Mouse (Mus musculus) myocyte (in vitro differentiated cells): ENCODE data around the gene Gm9913. TPM values are rescaled to one million over a fixed set of nuclear protein-coding genes. Genes with fewer than 3 reads are reported as not detected.

ENCODE experiments used
- H3K27me3 ChIP-seq: one replicate; pipeline ENCODE4 v1.6.1; 2011; ENCODE audit not compliant: control insufficient read depth, insufficient read depth, insufficient read length
- H3K36me3 ChIP-seq: one replicate; pipeline ENCODE4 v1.6.1; 2011; ENCODE audit not compliant: control insufficient read depth, insufficient read depth
- H3K4me2 ChIP-seq: one replicate; pipeline ENCODE4 v1.6.1; 2011; ENCODE audit warnings: low read depth, control low read depth
- H3K4me3 ChIP-seq: one replicate; pipeline ENCODE4 v1.5.1; 2011; ENCODE audit warnings: mild to moderate bottlenecking, control low read depth, moderate library complexity
- H3K79me2 ChIP-seq: one replicate; pipeline ENCODE4 v1.6.1; 2011; ENCODE audit not compliant: control insufficient read depth, insufficient read depth
- H3ac ChIP-seq: one replicate; pipeline ENCODE4 v1.6.1; 2011; ENCODE audit not compliant: control insufficient read depth, insufficient read length
- CEBPB ChIP-seq: IDR thresholded peaks from 2 replicates; pipeline ENCODE4 v1.6.1; 2011; ENCODE audit warnings: mild to moderate bottlenecking, moderate library complexity; ENCODE audit not compliant: poor library complexity, insufficient read depth, severe bottlenecking
- E2F4 ChIP-seq: IDR thresholded peaks from one replicate; pipeline ENCODE4 v1.6.1; 2011; ENCODE audit warnings: mild to moderate bottlenecking, control low read depth, moderate library complexity; ENCODE audit not compliant: insufficient read depth
- MAX ChIP-seq: IDR thresholded peaks from one replicate; pipeline ENCODE4 v1.6.1; 2011; ENCODE audit warnings: low read depth, mild to moderate bottlenecking, control low read depth
- MYOD1 ChIP-seq, 3 experiments: IDR thresholded peaks; one replicate each; pipeline ENCODE4 v1.6.1; 2011; ENCODE audit warnings: control low read depth in 2 of 3, low read depth in 2 of 3, mild to moderate bottlenecking in 2 of 3, moderate library complexity in 1 of 3; ENCODE audit not compliant: insufficient read length in 2 of 3, control insufficient read depth in 1 of 3
- MYOG ChIP-seq, 3 experiments: IDR thresholded peaks; one replicate each; pipeline ENCODE4 v1.6.1; 2011; ENCODE audit warnings: control low read depth in 2 of 3, low read depth in 2 of 3, mild to moderate bottlenecking in 2 of 3; ENCODE audit not compliant: insufficient read length in 2 of 3, control insufficient read depth in 1 of 3, insufficient read depth in 1 of 3
- POLR2A ChIP-seq: IDR thresholded peaks from one replicate; pipeline ENCODE4 v1.6.1; 2011; ENCODE audit warnings: low read depth, mild to moderate bottlenecking, control low read depth, moderate library complexity; ENCODE audit not compliant: insufficient read length
- POLR2AphosphoS2 ChIP-seq: IDR thresholded peaks from one replicate; pipeline ENCODE4 v1.6.1; 2011; ENCODE audit warnings: low read depth, control low read depth; ENCODE audit not compliant: insufficient read length
- REST ChIP-seq: IDR thresholded peaks from one replicate; pipeline ENCODE4 v1.6.1; 2011; ENCODE audit warnings: mild to moderate bottlenecking, control low read depth, moderate library complexity; ENCODE audit not compliant: insufficient read depth, insufficient read length
- SRF ChIP-seq: IDR thresholded peaks from one replicate; pipeline ENCODE4 v1.6.1; 2011; ENCODE audit warnings: low read depth; ENCODE audit not compliant: control insufficient read depth, insufficient read length
- TCF12 ChIP-seq: IDR thresholded peaks from one replicate; pipeline ENCODE4 v1.6.1; 2011; ENCODE audit warnings: mild to moderate bottlenecking, control low read depth; ENCODE audit not compliant: poor library complexity, insufficient read depth, severe bottlenecking
- TCF3 ChIP-seq: IDR thresholded peaks from one replicate; pipeline ENCODE4 v1.6.1; 2011; ENCODE audit warnings: low read depth, control low read depth; ENCODE audit not compliant: insufficient read length
- USF1 ChIP-seq: IDR thresholded peaks from one replicate; pipeline ENCODE4 v1.6.1; 2011; ENCODE audit warnings: low read depth, mild to moderate bottlenecking, control low read depth, moderate library complexity
- polyA plus RNA-seq: library from polyadenylated mRNA; unstranded; fragments of >200 nt; fragmentation: generic; extraction: Trizol; gene quantifications from one replicate; pipeline ENCODE4 v1.2.1, GENCODE M21; 2012; ENCODE audit warnings: missing spikeins

Gm9913 gene
- polyA plus RNA-seq, 1 experiment = 0.37 TPM

DNA sequence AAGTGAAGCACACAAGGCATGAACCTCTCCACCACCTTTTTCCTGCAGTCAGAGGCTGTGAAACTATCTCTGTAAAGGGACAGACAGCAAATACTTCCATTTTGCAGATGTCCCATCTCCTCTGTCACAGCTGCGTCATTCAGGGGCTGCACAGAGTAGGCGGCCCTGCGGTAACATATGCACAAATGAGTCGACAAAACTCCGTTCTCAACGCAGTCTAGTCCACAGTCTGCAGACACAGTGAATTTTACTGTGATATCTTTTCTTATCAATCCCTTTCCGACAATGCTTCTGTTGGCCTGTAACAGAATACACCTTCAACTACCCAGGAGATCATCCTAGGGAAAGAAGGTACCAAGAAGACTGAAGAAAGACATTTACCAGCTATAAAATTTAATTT, 6.7 kb upstream of the Gm9913 start:
- Histone ChIP-seq H3K79me2 (peaks cover 84% of the 10 kb centered on the region), H3K27me3 (no peaks in the 10 kb centered on the region), H3K4me2 (no peak overlapping the region), H3K36me3 (peaks cover 7% of the 10 kb centered on the region), H3K4me3 (no peak overlapping the region), H3ac (no peak overlapping the region)
- TF ChIP-seq POLR2A = no peak
- no peak for TF ChIP-seq REST
- TF ChIP-seq USF1 = no peak
- no peak for TF ChIP-seq MYOG (IDR thresholded peaks at IDR 0.05; ENCODE audit: control insufficient read depth in 1 of 3, insufficient read depth in 1 of 3, insufficient read length in 2 of 3, low read depth in 2 of 3)
- no peak for TF ChIP-seq MAX

DNA sequence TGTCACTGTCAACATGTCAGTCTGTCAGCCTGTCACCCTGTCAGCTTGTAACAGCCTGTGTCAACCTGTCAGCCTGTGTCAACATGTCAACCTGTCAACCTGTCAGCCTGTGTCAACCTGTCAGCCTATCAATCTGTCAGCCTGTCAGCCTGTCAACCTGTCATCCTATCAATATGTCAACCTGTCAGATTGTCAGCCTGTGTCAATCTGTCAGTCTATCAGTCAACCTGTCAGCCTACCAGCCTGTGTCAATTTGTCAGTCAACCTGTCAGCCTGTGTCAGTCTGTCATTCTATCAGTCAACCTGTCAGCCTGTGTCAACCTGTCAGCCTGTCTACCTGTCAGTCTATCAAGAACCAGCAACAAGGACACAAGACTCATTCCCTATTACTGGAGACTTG, 3.4 kb upstream of the Gm9913 start:
- H3ac ChIP-seq = no peak overlapping the region
- no peak overlapping the region for H3K4me3 ChIP-seq
- H3K36me3 ChIP-seq = peaks cover 5% of the 10 kb centered on the region
- TF ChIP-seq POLR2AphosphoS2 (peak; percentile 84), MYOD1 (IDR thresholded peaks at IDR 0.05; ENCODE audit: control insufficient read depth in 1 of 3, insufficient read length in 2 of 3, low read depth in 2 of 3) (no peak)
- no peaks in the 10 kb centered on the region for H3K27me3 ChIP-seq
- H3K79me2 ChIP-seq = peaks cover 81% of the 10 kb centered on the region
- H3K4me2 ChIP-seq = no peak overlapping the region

DNA sequence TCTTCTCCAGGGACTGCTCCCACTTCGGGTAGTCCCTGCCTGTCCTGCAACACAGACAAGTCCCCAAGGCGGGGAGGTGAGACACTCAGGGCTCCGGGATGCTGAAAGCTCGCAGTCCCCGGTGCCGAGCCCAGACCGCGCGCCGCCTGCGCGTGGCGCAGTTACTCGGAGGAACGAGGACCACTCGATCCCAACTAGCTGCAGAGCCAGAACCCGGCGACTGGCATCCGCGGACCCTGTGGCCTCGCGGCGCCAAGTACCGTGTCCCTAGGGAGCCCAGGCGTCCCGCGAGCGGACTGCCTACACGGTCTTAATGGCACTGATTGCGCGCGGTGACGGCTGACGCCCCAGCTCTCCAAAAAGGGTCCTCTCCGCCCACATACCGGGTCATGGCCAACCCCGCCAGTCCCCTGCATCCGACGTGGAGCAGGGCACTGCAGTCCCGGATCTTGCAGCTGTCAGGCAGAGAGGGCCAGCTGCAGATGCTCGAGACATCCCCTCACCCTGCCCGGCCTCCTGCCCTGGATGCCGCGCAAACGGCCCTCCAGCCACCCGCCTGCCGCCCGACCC, 942 bp downstream of the Gm9913 start:
- H3ac ChIP-seq = peak overlapping the region; percentile 34
- H3K79me2 ChIP-seq = peaks cover 41% of the 10 kb centered on the region
- H3K27me3 ChIP-seq = no peaks in the 10 kb centered on the region
- H3K4me2 ChIP-seq = peak overlapping the region; percentile 74
- H3K36me3 ChIP-seq = peaks cover 5% of the 10 kb centered on the region
- TF ChIP-seq CEBPB = no peak
- peak; percentile 80 for TF ChIP-seq POLR2AphosphoS2
- TF ChIP-seq MYOD1 (IDR thresholded peaks at IDR 0.05; ENCODE audit: control insufficient read depth in 1 of 3, insufficient read length in 2 of 3, low read depth in 2 of 3) = peak in 2 of 3 experiments; percentile 88 to 89
- peak in 2 of 3 experiments; percentile 70 to 76 for TF ChIP-seq MYOG (IDR thresholded peaks at IDR 0.05; ENCODE audit: control insufficient read depth in 1 of 3, insufficient read depth in 1 of 3, insufficient read length in 2 of 3, low read depth in 2 of 3)
- peak overlapping the region; percentile 80 for H3K4me3 ChIP-seq

DNA sequence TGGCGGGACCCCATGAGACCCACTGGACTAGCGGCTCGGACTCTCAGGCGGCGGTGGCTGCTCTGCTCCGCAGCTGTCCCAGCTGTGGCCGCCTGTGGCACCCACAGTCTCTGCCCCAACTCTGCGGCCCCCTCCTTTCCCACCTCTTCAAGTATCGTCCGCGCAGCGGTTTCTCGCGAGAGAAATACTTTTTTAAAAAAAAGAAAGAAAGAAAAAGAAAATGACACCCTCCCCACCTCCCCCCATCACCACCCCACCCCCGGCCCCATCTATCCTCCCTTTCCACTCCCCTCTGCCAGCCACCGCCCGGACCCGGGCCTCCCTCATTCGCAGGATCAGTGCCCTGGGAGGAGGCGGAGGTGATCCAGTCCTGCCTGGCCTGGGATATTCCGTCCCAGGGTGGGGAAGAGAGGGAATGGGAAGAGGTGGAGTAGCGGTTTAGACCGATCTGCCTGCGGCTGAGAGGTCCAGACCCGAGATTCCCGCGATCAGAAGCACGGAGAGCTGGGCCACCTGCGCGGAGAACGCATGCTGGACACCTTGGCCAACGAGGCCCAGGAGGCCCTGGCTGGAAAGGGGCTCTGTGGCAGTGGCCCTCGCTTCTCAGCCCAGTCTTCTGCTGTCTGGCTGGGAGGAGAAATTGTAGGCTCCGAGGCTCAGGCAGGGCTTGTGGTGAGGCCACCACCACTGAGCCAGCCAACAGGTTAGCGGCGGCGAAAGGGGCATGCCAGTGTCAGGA, 1.6 kb downstream of the Gm9913 start:
- peak overlapping the region; percentile 74 for H3K4me2 ChIP-seq
- H3K4me3 ChIP-seq = peak overlapping the region; percentile 80
- H3K36me3 ChIP-seq = peaks cover 5% of the 10 kb centered on the region
- no peaks in the 10 kb centered on the region for H3K27me3 ChIP-seq
- peaks cover 36% of the 10 kb centered on the region for H3K79me2 ChIP-seq
- TF ChIP-seq MYOD1 (IDR thresholded peaks at IDR 0.05; ENCODE audit: control insufficient read depth in 1 of 3, insufficient read length in 2 of 3, low read depth in 2 of 3) = no peak
- TF ChIP-seq POLR2AphosphoS2 = peak; percentile 5
- TF ChIP-seq TCF12 = no peak
- peak; percentile 71 for TF ChIP-seq POLR2A
- TF ChIP-seq E2F4 = no peak
- no peak for TF ChIP-seq SRF
- peak overlapping the region; percentile 34 for H3ac ChIP-seq

DNA sequence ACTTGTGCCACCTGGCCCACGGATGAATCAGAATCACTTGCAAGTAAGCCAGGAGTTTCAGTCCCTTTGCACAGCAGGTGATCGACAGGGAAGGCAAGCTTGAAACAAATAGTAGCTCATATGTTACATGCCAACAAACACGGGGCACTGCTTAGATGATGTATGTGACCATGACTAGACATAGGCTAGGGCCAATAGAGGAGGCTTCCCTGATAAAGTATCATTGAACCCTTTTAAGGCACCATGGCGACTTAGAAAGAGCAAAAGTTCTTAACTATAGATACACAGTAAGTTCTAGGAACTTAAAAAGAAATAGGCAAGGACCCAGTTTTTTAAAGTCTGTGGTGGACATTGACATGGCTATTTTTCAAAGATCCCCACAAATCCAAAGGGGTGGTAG, 3.0 kb downstream of the Gm9913 start, which contains the start of gene Fbn1:
Fbn1 (minus strand) TSS at position 101 of the 400 bp plus-strand sequence.
- no peaks in the 10 kb centered on the region for H3K27me3 ChIP-seq
- H3K4me3 ChIP-seq = peak within 1 kb of the TSS; percentile 80
- H3K79me2 ChIP-seq = peaks cover 22% of the 10 kb centered on the region
- H3K36me3 ChIP-seq = peaks cover 5% of the 10 kb centered on the region
- peak within 1 kb of the TSS; percentile 58 for H3K4me2 ChIP-seq
- TF ChIP-seq MAX (no peak), MYOD1 (IDR thresholded peaks at IDR 0.05; ENCODE audit: control insufficient read depth in 1 of 3, insufficient read length in 2 of 3, low read depth in 2 of 3) (no peak), E2F4 (no peak), POLR2A (no peak), MYOG (IDR thresholded peaks at IDR 0.05; ENCODE audit: control insufficient read depth in 1 of 3, insufficient read depth in 1 of 3, insufficient read length in 2 of 3, low read depth in 2 of 3) (no peak), TCF12 (no peak)
- H3ac ChIP-seq = no peak within 1 kb of the TSS

DNA sequence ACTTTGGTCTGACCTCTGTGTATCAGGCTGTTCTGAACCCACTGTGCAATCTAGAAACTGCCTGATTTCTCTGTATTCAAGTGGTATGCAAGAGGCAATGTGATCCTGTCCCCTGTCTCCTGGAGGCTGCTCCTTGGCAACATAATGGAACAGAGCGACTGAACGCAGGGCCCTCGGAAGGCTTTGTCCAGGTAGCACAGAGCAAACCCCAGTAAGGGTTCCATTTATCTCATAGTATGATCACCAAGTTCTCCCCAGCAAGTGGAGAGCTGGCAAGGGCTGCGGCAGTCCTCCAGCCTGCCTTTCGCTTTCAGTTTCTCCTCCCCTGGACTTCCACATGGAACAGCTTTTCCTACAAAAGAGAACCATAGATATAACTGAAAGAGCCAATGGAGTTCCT, 3.5 kb downstream of the Gm9913 start:
- no peaks in the 10 kb centered on the region for H3K27me3 ChIP-seq
- H3K4me2 ChIP-seq = no peak overlapping the region
- H3ac ChIP-seq = no peak overlapping the region
- H3K79me2 ChIP-seq = peaks cover 17% of the 10 kb centered on the region
- H3K36me3 ChIP-seq = peaks cover 1% of the 10 kb centered on the region
- no peak overlapping the region for H3K4me3 ChIP-seq
- TF ChIP-seq TCF12 (no peak), MYOG (IDR thresholded peaks at IDR 0.05; ENCODE audit: control insufficient read depth in 1 of 3, insufficient read depth in 1 of 3, insufficient read length in 2 of 3, low read depth in 2 of 3) (no peak), SRF (no peak), POLR2A (no peak), REST (no peak), USF1 (no peak), CEBPB (no peak), TCF3 (no peak), E2F4 (no peak), MAX (no peak), MYOD1 (IDR thresholded peaks at IDR 0.05; ENCODE audit: control insufficient read depth in 1 of 3, insufficient read length in 2 of 3, low read depth in 2 of 3) (no peak), POLR2AphosphoS2 (no peak)
